Mouse (Mus musculus): Measurements from ENCODE around the gene Olfr643.

Olfr643 gene

DNA sequence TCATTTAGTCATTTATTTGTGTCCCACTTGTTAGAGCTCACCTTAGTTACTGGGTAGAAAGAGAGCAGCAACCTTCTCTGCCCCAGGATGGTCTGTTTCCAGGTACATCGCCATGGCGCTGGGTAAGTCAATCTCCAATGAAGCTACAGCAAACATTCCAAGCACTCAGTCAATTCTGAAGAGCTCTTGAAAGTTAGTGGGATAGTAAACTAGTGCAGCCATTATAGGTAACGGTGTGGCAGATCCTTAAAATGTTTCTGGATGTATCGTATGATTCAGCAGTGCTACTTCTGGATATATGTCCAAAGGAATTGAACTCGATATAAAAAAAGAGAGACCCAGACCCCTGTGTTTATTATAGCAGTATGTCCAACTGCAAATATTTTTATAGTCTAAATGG lies at the start of gene Olfr643:
Gene Olfr643, minus strand, starts transcription at position 101 of the 400 bp plus-strand sequence.
- DNase-seq: no peak

DNA sequence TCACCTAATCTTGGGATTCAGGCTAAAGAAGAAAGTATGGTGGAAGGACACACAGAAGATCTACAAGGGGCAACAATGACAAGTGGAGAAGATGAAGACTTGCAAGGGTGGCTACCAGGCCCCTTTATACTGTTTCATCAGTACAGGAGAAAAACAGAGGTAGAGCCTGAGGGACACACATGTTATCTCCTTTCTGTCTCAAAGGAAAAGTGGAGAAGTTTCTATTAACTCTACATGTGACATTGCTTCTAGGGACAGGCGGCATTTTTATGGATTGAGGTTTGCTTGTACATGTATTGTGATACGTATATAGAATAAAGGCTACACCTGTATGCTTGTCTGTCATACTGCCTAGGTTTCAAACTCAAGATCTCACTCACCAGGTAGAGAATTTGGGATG lies 46.1 kb upstream of the Olfr643 start, which contains the start of gene Olfr648:
Gene Olfr648, minus strand, starts transcription at position 101 of the 400 bp plus-strand sequence.
- DNase-seq: no peak

DNA sequence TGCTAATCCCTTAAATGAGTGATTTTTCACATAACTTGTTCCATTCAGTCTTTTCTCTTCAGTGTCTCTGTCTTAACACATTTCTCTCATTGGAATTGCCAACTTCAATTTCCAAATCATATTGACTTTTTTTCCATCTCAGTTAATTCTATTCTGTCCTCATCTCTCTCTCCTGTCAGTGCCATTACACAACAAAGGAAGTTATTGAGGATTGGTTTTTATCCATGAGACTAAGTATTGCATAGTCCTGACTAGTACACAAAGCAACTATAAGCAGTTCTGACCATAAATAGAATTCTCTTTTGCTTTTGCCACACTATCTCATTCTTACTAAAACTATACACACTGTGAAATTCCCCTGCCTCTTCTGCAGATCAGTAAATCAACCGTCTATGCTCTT lies 41.9 kb upstream of the Olfr643 start:
- no peak for DNase-seq

DNA sequence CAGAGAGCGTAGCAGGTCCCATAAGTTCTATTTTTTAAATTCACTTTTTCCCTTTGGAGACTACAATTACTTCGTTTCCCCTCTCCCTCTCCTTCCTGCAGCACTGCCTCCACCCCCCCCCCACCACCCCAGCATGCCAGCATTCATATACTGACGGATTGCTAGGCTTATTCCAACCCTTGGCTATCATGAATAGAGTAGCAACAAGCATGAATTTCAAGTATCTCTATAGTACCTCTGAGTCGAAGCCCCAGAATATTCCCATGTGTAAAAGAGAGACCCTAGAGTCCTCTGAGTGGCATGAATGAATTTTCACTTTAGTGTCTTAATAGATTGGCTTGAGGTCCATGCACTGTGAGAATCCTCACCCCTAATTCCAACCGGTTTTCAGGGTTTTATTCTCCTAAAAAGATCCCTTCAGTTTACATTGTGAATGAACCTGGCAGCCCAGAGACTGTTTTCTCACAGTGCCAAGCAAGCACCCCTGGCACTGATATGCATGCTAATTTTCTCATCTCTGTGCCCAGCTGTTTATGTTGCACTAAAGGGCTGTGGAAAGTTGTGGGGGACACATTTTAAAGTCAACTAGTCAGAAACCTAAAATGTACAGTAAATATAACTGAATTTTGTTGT lies 41.3 kb upstream of the Olfr643 start:
- DNase-seq: no peak

DNA sequence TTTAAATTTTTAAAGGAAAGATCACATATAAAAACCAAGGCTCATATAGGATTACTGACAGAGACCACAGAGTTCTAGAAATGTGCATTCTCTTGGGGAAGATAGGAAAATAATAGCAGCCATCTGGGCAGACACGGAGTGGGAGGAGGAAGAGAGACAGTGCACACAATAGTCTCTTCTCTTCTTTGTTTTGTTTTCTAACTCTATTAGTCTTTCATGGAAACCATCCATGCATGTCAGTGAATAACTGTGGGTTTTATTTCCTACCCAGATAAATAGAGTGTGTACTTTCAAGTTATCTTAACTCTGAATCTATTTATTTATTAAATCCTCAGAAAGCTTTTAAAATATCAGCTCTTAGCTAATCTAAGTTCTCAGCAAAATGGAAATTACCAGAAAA lies 37.9 kb upstream of the Olfr643 start:
- DNase-seq: no peak

DNA sequence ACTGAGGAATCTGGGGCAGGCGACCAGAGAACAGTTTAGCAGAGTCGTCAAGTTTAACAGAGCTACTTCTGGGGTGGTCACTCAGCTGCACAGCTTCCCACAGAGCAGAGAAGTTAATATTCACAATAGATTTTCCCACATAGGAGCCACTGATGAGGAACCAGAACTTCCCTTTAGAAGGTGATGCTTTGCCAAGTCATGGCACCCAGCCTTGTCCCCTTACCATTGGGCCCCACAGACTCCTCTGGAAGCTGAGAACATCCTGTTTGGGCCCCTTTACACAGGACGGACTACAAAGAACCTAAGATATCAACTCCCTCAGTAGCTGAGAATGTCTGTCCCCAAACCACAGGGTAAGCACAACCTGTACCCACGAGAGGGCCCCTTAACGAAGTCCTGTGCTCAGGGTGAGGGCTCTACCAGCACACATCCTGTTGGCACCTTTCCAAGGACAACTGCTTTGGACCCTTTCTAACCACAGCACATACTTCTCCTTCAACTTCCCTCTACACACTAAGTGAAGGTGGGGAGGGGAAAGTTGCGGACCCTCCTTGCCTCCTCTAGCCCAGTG lies 32.5 kb upstream of the Olfr643 start:
- DNase-seq: no peak

DNA sequence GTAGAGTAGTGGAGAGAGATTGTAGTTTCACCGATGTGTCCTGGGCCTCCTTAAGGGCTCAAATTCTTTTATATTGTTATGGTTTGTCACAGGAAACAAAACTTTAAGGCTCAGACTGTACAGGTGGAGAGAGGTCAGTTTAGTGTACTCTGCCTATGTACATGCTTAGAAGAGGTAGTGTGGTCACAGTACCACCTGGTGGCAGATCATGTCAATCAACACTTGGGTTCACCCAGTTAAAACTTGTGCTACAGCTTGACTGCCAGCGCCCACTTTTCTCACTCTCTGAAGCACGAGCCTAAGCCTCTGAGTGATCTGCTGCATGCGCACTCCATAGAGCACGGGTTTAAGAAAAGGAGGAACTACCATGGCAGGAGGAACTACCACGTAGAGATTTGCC lies 29.9 kb upstream of the Olfr643 start:
- DNase-seq: no peak

DNA sequence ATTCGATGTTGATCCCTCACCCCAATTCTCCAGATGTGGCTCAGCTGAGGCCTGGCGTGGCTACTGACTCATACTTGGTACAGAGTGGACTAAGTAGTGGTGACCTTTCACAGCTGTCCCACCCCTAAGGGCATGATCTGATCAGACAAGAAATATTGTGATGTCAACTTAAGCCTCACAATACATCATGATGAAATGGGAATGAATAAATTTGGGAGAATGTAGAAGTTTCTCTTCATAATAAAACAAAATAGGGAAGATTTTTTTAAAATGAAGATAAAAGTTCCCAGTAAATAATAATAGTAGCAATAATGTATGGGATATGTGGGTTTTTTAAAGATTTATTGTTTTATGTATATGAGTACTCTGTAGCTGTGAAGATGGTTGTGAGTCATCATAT lies 13.3 kb upstream of the Olfr643 start, which contains the start of gene Ubqlnl:
Gene Ubqlnl, minus strand, starts transcription at position 101 of the 400 bp plus-strand sequence.
- no peak for DNase-seq

DNA sequence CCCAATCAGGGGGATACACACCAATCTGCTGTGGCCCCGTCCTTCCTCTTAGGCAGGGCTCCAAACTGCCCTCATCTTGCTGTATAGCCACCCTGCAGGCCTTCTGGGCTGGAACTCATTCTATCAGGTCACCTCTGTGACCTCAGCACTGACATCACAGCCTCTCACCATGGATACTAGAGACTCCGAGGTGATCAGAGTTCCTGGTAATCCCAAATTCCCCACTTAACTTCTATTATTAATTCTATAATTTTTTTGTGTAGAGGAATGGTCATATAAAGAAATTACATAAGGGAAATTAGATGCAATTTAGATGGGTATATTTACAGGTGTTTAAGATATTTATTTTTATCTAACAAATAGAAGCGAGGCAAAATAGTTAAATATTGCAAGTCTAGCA lies 6.0 kb upstream of the Olfr643 start, which contains the start of gene Ubqln3:
Gene Ubqln3, minus strand, starts transcription at position 101 of the 400 bp plus-strand sequence.
- DNase-seq: no peak

DNA sequence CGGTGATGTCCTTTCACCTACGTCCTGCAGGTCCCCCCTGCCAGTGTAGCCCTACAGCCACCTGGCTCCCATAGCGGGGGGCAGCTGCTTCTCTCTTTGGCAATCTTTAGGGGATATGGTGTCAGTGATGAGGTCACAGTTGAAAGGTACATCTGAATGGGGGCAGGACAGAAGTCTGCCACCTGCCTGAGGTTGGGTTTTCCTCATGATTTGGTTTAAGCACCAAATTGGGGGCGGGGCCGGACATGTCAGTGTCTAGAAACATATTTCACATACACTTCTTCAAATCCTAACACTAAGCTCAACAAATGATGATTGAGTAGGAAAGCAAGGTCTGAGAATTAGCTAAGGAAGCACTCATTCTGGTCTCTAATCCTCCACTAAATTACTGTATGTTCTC lies 7.5 kb downstream of the Olfr643 start, which contains the start of gene Ubqln5:
Gene Ubqln5, minus strand, starts transcription at position 101 of the 400 bp plus-strand sequence.
- DNase-seq: no peak

DNA sequence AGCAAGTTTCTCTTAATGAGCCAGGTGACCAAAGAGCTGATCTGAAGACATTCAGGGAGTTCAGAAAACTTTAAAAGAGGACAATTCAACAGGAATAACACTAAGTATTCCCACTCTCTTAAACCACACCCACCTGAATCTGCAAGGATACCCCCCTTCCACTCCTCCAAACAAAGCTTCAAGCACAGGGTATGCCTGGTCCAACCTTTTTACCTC lies 32.5 kb downstream of the Olfr643 start, which contains the start of gene Olfr646:
Gene Olfr646, plus strand, starts transcription at position 117 of the 216 bp plus-strand sequence.
- DNase-seq: no peak

DNA sequence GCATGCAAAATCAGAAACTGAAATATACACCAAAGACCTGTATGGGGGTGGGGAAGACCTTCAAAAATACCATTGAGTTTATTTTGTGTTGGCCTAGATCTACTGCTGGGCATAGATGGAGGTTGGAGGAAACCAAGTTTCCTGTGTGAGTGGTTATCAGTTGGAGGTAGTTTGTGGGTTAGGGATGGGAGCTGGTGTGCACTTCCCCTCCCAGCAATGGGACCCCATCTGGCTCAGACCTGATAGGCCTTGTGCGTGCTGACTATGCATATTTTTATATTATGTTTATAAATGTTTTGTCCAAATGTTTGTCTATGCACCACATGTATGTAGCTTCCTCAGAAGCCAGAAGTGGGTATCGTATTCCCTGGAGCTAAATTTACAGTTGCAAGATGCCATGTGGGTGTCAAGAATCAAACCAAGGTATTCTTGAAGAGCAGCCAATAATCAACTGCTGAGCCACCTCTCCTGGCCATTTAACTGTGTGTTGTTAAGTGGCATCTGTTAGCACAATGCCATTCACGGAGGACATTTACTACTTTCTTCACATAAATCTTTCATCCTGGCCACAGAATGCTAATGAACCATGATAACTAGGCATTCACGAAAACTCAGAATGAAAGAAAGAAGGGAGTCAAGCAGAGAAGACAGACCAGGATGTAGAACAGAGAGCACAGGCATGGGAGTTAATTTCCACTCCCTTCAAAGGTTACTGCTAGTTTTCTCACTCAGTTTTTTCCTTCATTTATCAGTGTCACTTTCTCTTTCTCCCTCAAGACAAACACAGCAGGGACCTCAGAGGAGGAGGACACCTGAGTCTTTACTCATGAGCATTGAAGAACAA lies 33.1 kb downstream of the Olfr643 start:
- DNase-seq: no peak

DNA sequence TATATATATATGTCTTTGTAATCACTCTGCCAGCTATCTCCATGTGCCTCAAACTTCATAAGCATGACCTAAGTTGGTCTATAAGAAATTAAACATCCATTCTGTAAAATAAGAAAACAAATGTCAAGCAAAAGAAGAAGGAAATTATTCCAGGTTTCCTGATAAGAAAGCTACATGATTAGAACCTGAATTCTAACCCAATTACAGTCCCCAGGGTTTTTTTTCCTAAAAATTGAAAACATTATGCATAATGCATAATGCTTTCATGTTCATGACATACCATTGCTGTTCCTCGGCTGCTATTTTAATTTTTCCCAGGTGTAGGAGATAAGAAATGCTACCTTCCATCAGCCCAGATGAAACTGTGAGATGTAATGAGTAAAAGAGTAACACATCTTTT lies 51.8 kb downstream of the Olfr643 start, which contains the start of gene Olfr645:
Gene Olfr645, minus strand, starts transcription at position 101 of the 400 bp plus-strand sequence.
- DNase-seq: no peak

DNA sequence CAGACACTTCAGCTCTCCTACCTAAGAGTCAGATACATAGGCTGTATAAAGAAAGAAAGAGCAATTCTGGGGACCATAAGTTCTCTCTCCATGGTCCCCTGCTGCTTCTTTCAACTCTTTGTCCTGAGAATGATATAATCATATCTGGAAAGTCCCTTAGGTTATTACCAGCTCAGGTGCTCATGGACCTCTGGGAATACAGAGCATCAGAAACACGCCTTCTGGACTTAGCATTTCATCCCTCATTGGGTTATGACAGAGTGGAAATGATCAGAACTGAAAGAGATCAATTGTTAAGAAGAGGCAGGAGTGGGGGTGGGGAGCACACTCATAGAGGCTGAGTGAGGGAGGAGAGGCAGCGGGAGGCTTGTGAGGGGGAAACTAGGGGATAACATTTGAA lies 65.4 kb downstream of the Olfr643 start, which contains the start of gene Olfr644:
Gene Olfr644, minus strand, starts transcription at position 101 of the 400 bp plus-strand sequence.
- no peak for DNase-seq

DNA sequence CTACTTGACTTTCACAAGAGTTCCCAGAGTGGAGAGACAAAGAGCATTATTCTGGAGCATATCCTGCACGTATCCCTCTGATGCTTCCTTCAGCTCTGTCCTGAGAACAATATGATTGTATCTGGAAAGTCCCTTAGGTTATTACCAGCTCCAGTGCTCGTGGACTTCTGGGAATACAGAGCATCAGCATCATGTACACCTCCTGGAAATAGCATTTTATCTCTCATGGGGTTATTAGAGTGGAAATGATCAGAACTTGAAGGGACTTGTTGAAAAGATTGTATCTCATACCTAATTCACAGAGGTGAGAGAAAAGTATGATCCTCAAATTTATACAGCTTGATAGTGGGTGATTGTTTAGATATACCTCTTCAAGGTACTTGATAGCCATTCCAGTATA lies 75.9 kb downstream of the Olfr643 start, which contains the start of gene 4930516K23Rik:
Gene 4930516K23Rik, minus strand, starts transcription at position 101 of the 400 bp plus-strand sequence.
- no peak for DNase-seq

DNA sequence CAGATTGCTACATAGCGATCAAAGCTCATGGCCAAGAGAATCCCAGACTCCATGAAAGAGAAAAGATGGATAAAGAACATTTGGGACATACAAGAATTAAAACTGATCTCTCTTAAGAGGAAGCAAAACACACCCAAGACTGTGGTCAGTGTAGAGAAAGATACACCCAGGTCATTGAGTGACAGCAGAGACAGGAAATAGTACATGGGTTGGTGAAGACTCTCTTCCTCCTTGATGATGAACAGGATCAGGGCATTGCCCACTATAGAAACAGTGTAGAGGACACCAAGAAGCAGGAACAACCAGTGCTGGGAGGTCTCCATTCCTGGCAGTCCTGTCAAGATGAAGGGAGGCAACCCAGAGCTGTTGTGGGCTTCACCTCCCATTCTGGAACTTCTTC lies 78.0 kb downstream of the Olfr643 start:
- DNase-seq: no peak

DNA sequence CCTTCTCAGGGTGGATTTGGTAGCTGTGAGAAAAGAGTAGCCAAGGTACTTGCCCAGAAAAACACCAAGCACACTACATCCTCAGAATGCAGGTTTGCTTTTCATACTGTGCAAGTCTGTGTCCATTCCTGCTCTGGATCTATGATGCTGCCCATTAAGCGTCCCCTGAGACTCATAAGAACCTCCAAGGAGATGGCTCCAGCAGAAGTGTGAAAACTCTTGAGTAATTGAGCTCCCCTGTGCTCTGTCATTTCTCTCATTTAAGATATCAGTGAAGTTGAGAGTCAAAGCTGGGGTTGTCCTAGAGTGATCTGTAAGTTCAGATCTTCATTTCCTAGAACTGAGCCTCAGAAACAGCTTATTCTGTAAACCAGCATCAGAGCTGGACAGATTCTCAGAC lies 84.6 kb downstream of the Olfr643 start, which contains the start of gene Olfr642:
Gene Olfr642, minus strand, starts transcription at position 101 of the 400 bp plus-strand sequence.
- DNase-seq: no peak

DNA sequence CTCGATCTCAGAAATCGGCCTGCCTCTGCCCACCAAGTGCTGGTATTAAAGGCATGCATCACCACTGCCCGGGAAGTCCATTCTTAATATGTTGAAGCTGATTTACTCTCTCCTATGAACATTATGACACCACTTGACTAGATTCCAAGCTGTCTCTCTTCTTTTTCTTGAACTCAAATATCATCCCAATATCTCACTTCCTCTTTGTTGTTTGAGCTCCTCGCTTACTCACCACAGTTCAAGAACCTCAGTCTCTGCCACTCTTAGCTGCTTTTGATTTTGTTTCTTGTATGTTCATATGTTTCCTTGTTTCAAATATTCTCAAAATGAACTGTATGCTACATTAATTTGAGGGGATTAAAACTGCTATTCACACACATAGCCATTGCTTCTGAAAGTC lies 86.5 kb downstream of the Olfr643 start:
- no peak for DNase-seq

DNA sequence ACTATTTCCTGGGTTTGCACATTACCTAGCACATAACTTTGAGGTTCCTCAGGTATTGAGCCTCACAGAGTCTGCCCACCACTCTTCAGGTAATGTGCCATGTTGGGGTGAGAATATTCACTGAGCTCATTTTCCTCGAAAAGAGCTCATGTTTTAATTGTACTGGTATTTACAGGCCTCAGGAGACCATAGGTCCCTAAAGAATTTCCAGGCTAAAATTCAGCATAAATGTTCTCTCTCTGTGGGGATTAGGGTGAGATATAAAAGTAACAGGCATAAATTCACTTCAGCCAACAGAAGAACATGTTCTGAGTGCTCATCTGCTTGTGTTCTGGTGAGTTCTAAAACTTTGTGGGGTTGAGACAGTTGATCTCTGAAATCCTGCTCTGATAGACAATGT lies 102.1 kb downstream of the Olfr643 start, which contains the start of gene Olfr641:
Gene Olfr641, plus strand, starts transcription at position 301 of the 400 bp plus-strand sequence.
- no peak for DNase-seq

DNA sequence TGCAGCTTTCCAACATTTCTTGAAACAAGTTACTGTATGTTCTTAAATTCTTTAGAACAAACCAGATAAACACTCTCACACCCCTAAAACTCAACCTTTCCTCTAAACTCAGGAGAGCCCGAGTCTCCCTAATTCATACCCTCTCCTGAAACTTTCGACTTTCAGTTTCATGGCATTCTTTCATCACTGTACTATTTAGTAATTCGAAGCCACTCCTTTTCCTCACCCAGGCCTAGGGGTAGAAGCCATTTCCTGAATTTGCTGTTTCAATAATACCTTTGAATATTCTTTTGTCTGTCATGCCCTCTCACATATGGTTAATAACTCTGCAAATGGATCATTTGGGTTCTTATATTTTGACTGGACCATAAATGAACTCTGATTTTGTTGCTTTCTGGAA lies 110.2 kb downstream of the Olfr643 start:
- DNase-seq: no peak

DNA sequence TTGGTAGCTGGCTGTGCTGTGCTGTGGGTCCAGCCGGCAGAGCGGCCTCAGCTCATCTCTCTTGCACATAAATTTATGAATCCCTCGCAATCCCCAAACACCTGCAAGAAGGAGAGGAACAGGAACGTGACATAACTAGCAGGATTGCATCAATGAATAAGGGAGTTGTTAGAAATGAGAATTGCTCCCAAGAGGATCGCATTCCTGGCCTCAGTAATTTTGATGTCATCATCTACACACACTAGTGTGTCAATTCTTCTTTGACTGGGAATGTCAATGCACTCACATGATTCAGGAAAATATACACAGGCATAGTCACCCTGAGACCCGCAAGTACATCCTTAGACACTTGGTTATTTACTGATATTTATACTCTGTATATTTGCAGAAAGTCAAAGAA lies 111.7 kb downstream of the Olfr643 start, which contains the start of gene Olfr640:
Gene Olfr640, minus strand, starts transcription at position 101 of the 400 bp plus-strand sequence.
- DNase-seq: no peak

DNA sequence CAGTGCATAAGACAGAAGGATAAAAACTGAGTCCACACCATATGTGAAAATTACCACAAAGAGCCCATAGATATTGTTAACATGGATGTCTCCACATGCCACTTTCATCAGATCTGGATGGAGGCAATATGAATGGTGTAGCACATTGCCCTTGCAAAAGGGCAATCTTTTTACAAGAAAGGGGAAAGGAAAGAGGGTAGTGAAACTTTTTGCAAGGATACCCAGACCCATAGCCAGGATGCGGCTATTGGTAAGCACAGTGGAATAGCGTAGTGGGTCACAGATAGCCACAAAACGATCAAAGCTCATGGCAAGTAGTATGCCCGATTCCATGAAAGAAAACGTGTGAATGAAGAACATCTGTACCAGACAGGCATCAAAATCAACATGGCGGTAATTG lies 115.6 kb downstream of the Olfr643 start:
- no peak for DNase-seq

DNA sequence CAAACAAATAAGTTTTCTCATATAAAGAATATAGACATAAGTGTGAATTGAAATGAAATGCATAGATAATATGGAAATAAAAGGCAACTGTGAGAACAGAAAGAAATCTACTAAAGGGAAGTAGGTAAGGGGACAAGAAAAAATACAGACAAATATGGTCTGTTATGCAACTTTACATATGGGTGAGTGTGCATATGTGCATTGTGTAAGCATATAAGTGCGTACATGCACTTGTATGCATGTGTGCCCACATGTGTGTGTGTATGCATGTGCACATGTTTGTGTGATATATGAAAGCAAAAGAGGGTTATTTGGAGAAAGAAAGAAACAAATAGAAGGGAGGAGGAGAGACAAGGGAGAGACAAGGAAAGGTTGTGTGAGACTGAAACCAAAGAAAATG lies 118.3 kb downstream of the Olfr643 start:
- DNase-seq: no peak
